22 mouse cellular contexts compared by ENCODE assay signal in genomic region chr2:95587044-95587443, GRCm38 (mm10).
A peak's percentile ranks its signal among the peaks of the same experiment; 100 is the strongest.
DNase-seq lines count a peak whose midpoint lies in the region; ATAC-seq and TF ChIP-seq lines count a peak whose summit lies in the region.
"Had no signal": no experiment of that assay in that cellular context is flagged by ENCODE, and none has a peak within 500 bp of the region (broad histone marks: within the 10 kb centered on the region; RNA-seq: fewer than 3 reads in every experiment).

No protein-coding gene starts in this region.

- H3K27me3 ChIP-seq in kidney, adult 2 months (replicated peaks; ENCODE audit: control insufficient read depth, insufficient read depth, low read length), result no peaks in the 10 kb centered on the region
- H3K27me3 ChIP-seq in hindbrain, postnatal 0 days (ENCODE audit: insufficient read depth, low read length), result no peaks in the 10 kb centered on the region
- no peaks in the 10 kb centered on the region for H3K27me3 ChIP-seq in hindbrain, embryonic 14.5 days (ENCODE audit: control insufficient read depth, insufficient read depth, low read length)
- H3K27me3 ChIP-seq: CH12.LX; heart, embryonic 12.5 days had no signal

- no peak overlapping the region for H3K9ac ChIP-seq in hindbrain, postnatal 0 days (replicated peaks; ENCODE audit: low read length)
- H3K9ac ChIP-seq in hindbrain, embryonic 14.5 days, result no peak overlapping the region
- H3K9ac ChIP-seq: heart, embryonic 12.5 days had no signal

- 10% methylated on average over 4 of the region's 4 CpGs for WGBS in kidney, adult 2 months
- 18% methylated on average over 4 of the region's 4 CpGs for WGBS in hindbrain, postnatal 0 days
- 11% methylated on average over 4 of the region's 4 CpGs for WGBS in hindbrain, embryonic 14.5 days

- H3K27ac ChIP-seq in kidney, adult 2 months (ENCODE audit: insufficient read depth, low read depth, low read length), result no peak overlapping the region
- no peak overlapping the region for H3K27ac ChIP-seq in hindbrain, postnatal 0 days
- H3K27ac ChIP-seq in hindbrain, embryonic 14.5 days, result no peak overlapping the region
- H3K27ac ChIP-seq: embryonic facial prominence, embryonic 10.5 days had no signal

- ATAC-seq in hindbrain, postnatal 0 days, result no peak
- no peak for ATAC-seq in hindbrain, embryonic 14.5 days (ENCODE audit: low FRiP score)
- ATAC-seq: inflammation-experienced regulatory T-cells, adult 6 months had no signal

- TF ChIP-seq CTCF in kidney, adult 2 months (conservative IDR thresholded peaks at IDR 0.05; ENCODE audit: insufficient read depth, insufficient read length, low read depth, low read length), result no peak
- TF ChIP-seq CTCF in hindbrain, postnatal 0 days (IDR thresholded peaks at IDR 0.05; ENCODE audit: low read depth), result no peak

- no peak for TF ChIP-seq POLR2A in kidney, adult 2 months (IDR thresholded peaks at IDR 0.05; ENCODE audit: low read depth, low read length)

- no peak overlapping the region for H3K4me3 ChIP-seq in kidney, adult 2 months (ENCODE audit: insufficient read depth, low read depth, low read length)
- H3K4me3 ChIP-seq in hindbrain, postnatal 0 days (ENCODE audit: low read length), result no peak overlapping the region
- no peak overlapping the region for H3K4me3 ChIP-seq in hindbrain, embryonic 14.5 days (replicated peaks; ENCODE audit: low read length)
- H3K4me3 ChIP-seq: embryonic facial prominence, embryonic 10.5 days; heart, embryonic 12.5 days had no signal

- H3K4me1 ChIP-seq in kidney, adult 2 months (ENCODE audit: control insufficient read depth, insufficient read depth, low read length), result peaks cover 3% of the 10 kb centered on the region; the same call in 1 of the 2 replicates
- no peaks in the 10 kb centered on the region for H3K4me1 ChIP-seq in hindbrain, postnatal 0 days (ENCODE audit: insufficient read depth, low read length)
- H3K4me1 ChIP-seq in hindbrain, embryonic 14.5 days (replicated peaks; ENCODE audit: control insufficient read depth, insufficient read depth, low read length), result no peaks in the 10 kb centered on the region
- H3K4me1 ChIP-seq: embryonic facial prominence, embryonic 10.5 days; heart, embryonic 12.5 days had no signal

- no peaks in the 10 kb centered on the region for H3K9me3 ChIP-seq in hindbrain, postnatal 0 days (ENCODE audit: low read length)
- no peaks in the 10 kb centered on the region for H3K9me3 ChIP-seq in hindbrain, embryonic 14.5 days (ENCODE audit: control insufficient read depth, low read length)
- H3K9me3 ChIP-seq: embryonic facial prominence, embryonic 10.5 days; heart, embryonic 12.5 days had no signal

- H3K36me3 ChIP-seq in kidney, adult 2 months (ENCODE audit: control insufficient read depth, insufficient read depth, low read length), result no peaks in the 10 kb centered on the region
- H3K36me3 ChIP-seq in hindbrain, postnatal 0 days (ENCODE audit: insufficient read depth, low read length), result no peaks in the 10 kb centered on the region
- no peaks in the 10 kb centered on the region for H3K36me3 ChIP-seq in hindbrain, embryonic 14.5 days (replicated peaks; ENCODE audit: control insufficient read depth, insufficient read depth)
- H3K36me3 ChIP-seq: embryonic facial prominence, embryonic 10.5 days; G1E; heart, embryonic 12.5 days had no signal

- DNase-seq in kidney, adult 2 months, result peak; percentile 26
- DNase-seq in kidney, adult 18-20 months, result no peak
- DNase-seq in kidney, adult 8-10 months, result peak; percentile 1 to 2
- DNase-seq in kidney, postnatal 10 days, result peak; percentile 3
- no peak for DNase-seq in right cerebral cortex, adult 18-20 months
- DNase-seq in frontal cortex, adult 2 months (ENCODE audit: extremely low spot score in 1 of 2, low spot score in 1 of 2), result no peak
- DNase-seq in hindbrain, postnatal 0 days (ENCODE audit: low spot score), result no peak
- no peak for DNase-seq in hindbrain, embryonic 14.5 days (ENCODE audit: low spot score)
- DNase-seq: adrenal gland, adult 2 months; cerebellum, adult 18-20 months; cerebellum, postnatal 14 days; heart, postnatal 10 days; layer of hippocampus, adult 9-11 months; liver; right cerebral cortex, postnatal 4 days; thymus, postnatal 36 days had no signal

- H3K4me2 ChIP-seq in hindbrain, postnatal 0 days (ENCODE audit: low read depth, low read length), result no peak overlapping the region
- H3K4me2 ChIP-seq in hindbrain, embryonic 14.5 days (replicated peaks), result no peak overlapping the region
- H3K4me2 ChIP-seq: heart, embryonic 12.5 days; midbrain, embryonic 11.5 days had no signal

Comparison
In these comparisons a context has a peak if more than half of its experiments do, and no peak if none do; other contexts are left out.
1. DNase-seq: peak in kidney, adult 2 months (single experiment), kidney, adult 8-10 months (2 of 2) and kidney, postnatal 10 days (single experiment); none in kidney, adult 18-20 months (single experiment), right cerebral cortex, adult 18-20 months (single experiment), frontal cortex, adult 2 months (0 of 2), hindbrain, postnatal 0 days (single experiment) and hindbrain, embryonic 14.5 days (single experiment).